Mouse (Mus musculus) midbrain, postnatal 0 days (tissue): ENCODE data around the gene Sptssb. TPM values are rescaled to one million over a fixed set of nuclear protein-coding genes. Genes with fewer than 3 reads are reported as not detected.

Source experiments
- ATAC-seq: fragments of 200-750 bp; cut with Nextera tagmentation; 2 replicates; pipeline ENCODE4 v1.8.0; 2017; ENCODE audit warnings: moderate number of reproducible peaks, mild to moderate bottlenecking, moderate TSS enrichment, moderate library complexity; ENCODE audit not compliant: low FRiP score
- DNase-seq: peaks from one replicate; pipeline ENCODE4 v3.0.0-alpha.2; 2015; ENCODE audit warnings: low spot score
- H3K27ac ChIP-seq: fragments of 300-500 bp; sonication (generic); 2 replicates; pipeline ENCODE4 v1.5.1; 2014; ENCODE audit warnings: low read depth, mild to moderate bottlenecking, low read length, mixed read lengths
- H3K27me3 ChIP-seq: fragments of 300-500 bp; sonication (generic); 2 replicates; pipeline ENCODE4 v1.6.1; 2014; ENCODE audit warnings: low read length, control low read depth, mixed read lengths; ENCODE audit not compliant: insufficient read depth
- H3K36me3 ChIP-seq: fragments of 300-500 bp; sonication (generic); 2 replicates; pipeline ENCODE4 v1.6.1; 2014; ENCODE audit warnings: low read length, control low read depth, mixed read lengths; ENCODE audit not compliant: insufficient read depth
- H3K4me1 ChIP-seq: fragments of 300-500 bp; sonication (generic); 2 replicates; pipeline ENCODE4 v1.6.1; 2014; ENCODE audit warnings: mild to moderate bottlenecking, control low read depth, antibody characterized with exemption, low read length, mixed read lengths; ENCODE audit not compliant: insufficient read depth
- H3K4me2 ChIP-seq: fragments of 300-500 bp; sonication (generic); 2 replicates; pipeline ENCODE4 v1.6.1; 2014; ENCODE audit warnings: low read depth, mild to moderate bottlenecking, low read length, mixed read lengths; ENCODE audit not compliant: poor library complexity, severe bottlenecking
- H3K4me3 ChIP-seq: fragments of 300-500 bp; sonication (generic); 2 replicates; pipeline ENCODE4 v1.5.1; 2014; ENCODE audit warnings: low read depth, mild to moderate bottlenecking, low read length, moderate library complexity
- H3K9ac ChIP-seq: fragments of 300-500 bp; sonication (generic); replicated peaks from 2 replicates; pipeline ENCODE4 v1.6.1; 2014; ENCODE audit warnings: mild to moderate bottlenecking, low read length, moderate library complexity, mixed read lengths; ENCODE audit not compliant: poor library complexity, severe bottlenecking
- H3K9me3 ChIP-seq: fragments of 300-500 bp; sonication (generic); 2 replicates; pipeline ENCODE4 v1.6.1; 2016; ENCODE audit warnings: low read length, control low read depth
- CTCF ChIP-seq: IDR thresholded peaks from 2 replicates; pipeline ENCODE4 v1.5.1; 2016; ENCODE audit warnings: antibody characterized with exemption, mild to moderate bottlenecking
- WGBS: fragments of 180-500 bp; shearing (Covaris S2); extraction: QIAGEN DNeasy Blood & Tissue Kit; methylation state at CpG from one replicate; pipeline ENCODE4 v1.1.7; 2014; 5-methylcytosine and 5-hydroxymethylcytosine counted together
- polyA plus RNA-seq: library from polyadenylated mRNA; unstranded; fragments of >200 nt; fragmentation: Nextera tagmentation; extraction: Ambion mirVana; gene quantifications from 2 replicates; pipeline ENCODE4 v1.2.1, GENCODE M21; 2015
- total RNA-seq: library from RNA; depleted of rRNA; stranded (reverse); fragments of >200 nt; gene quantifications from 2 replicates; pipeline ENCODE4 v1.2.3, GENCODE M21; 2014

Sptssb gene
- total and polyA plus RNA-seq, 2 experiments from 2014 or later: 1.3 to 3.2 TPM

DNA sequence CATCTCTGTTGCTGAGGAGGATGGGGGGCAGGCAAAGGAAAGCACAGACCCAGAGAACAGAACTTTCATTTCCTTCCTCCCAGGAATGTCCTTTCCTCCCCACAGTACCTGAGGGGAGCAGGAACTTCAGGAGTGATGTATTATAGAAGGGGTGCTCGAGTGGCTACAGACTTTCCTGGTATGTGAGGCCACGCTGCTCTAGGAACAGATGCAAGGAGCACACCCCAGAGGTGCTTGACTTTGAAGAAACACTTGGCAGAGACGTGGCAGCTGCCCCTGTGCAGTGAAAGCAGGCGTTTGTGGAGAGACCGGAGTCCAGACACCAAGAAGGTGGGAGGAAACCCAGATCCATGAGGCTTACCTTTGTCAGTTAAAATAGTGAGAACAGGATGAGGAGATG lies 40.6 kb upstream of the Sptssb start:
- Histone ChIP-seq H3K9me3 (no peaks in the 10 kb centered on the region), H3K9ac (no peak overlapping the region), H3K36me3 (no peaks in the 10 kb centered on the region), H3K27ac (no peak overlapping the region), H3K4me3 (no peak overlapping the region), H3K4me2 (no peak overlapping the region), H3K27me3 (no peaks in the 10 kb centered on the region), H3K4me1 (no peaks in the 10 kb centered on the region)
- ATAC-seq (no peak), DNase-seq (no peak)
- TF ChIP-seq CTCF: no peak
- WGBS: 78% methylated on average over 5 of the region's 5 CpGs

DNA sequence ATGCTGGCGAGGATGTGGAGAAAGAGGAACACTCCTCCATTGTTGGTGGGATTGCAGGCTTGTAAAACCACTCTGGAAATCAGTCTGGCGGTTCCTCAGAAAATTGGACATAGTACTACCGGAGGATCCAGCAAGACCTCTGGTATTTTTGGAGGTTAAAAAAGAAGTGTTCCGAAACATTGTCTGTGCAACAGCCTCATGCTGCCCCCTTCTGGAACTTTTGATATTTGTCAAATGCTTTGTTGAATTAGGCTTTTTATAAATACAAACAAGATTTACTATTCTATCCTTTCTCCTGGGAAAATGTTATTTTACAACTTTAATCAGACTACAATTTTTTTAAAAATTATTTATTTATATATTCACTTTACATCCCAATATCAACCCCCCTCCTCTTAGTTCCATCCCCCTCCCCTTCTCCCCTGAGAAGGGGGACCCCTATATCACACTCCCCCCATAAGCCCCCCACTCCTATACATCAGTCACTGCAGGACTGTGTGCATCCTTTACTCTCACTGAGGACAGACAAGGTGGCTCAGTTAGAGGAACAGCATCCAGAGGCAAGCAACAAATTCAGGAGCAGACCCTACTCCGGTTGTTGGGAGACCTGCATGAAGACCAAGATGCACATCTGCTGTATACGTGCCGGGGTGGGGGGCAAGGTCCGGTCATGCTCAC lies 38.3 kb upstream of the Sptssb start:
- H3K4me3 ChIP-seq: no peak overlapping the region
- no peak overlapping the region for H3K27ac ChIP-seq
- TF ChIP-seq CTCF: peak; percentile 66
- no peak overlapping the region for H3K4me2 ChIP-seq
- no peaks in the 10 kb centered on the region for H3K4me1 ChIP-seq
- H3K9me3 ChIP-seq: no peaks in the 10 kb centered on the region
- 77% methylated on average over 7 of the region's 8 CpGs for WGBS
- ATAC-seq: no peak; the same call in 1 of the 2 replicates
- H3K36me3 ChIP-seq: no peaks in the 10 kb centered on the region
- H3K27me3 ChIP-seq: no peaks in the 10 kb centered on the region
- peak; percentile 64 for DNase-seq
- no peak overlapping the region for H3K9ac ChIP-seq

DNA sequence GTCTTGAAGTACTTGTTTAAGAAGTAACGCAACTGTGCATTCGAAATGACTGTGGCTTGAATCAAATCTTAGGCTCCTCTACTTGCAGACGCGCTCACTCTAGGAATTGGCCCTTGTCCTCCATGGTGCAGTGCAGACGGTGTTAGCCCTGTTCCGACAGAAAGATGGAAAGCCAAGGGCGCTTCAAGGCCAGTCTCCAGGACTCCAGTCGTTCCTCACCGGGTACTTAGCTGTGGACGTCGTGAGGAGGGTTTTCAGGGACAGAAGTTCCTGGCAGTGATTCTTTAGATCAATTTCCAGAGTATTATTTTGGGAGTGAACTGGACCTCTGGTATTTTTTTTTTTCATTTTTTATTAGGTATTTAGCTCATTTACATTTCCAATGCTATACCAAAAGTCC lies 35.8 kb upstream of the Sptssb start:
- WGBS: 92% methylated on average over 11 of the region's 11 CpGs
- no peak for ATAC-seq

GRCm38 (mm10) chr3:69892187-69893094 lies 32.7 kb upstream of the Sptssb start:
- Histone ChIP-seq H3K4me2 (no peak overlapping the region), H3K9me3 (no peaks in the 10 kb centered on the region), H3K9ac (no peak overlapping the region), H3K4me1 (no peaks in the 10 kb centered on the region), H3K27me3 (no peaks in the 10 kb centered on the region), H3K27ac (no peak overlapping the region), H3K36me3 (no peaks in the 10 kb centered on the region), H3K4me3 (no peak overlapping the region)
- 89% methylated on average over 9 of the region's 9 CpGs for WGBS
- ATAC-seq (no peak), DNase-seq (no peak)
- TF ChIP-seq CTCF: no peak

More for the DNA sequence above, 35.8 kb upstream of the Sptssb start:
- H3K36me3 ChIP-seq: no peaks in the 10 kb centered on the region
- TF ChIP-seq CTCF: no peak
- H3K4me3 ChIP-seq: no peak overlapping the region
- no peaks in the 10 kb centered on the region for H3K4me1 ChIP-seq
- DNase-seq: no peak
- H3K27me3 ChIP-seq: no peaks in the 10 kb centered on the region
- no peak overlapping the region for H3K27ac ChIP-seq
- no peaks in the 10 kb centered on the region for H3K9me3 ChIP-seq
- H3K4me2 ChIP-seq: no peak overlapping the region
- H3K9ac ChIP-seq: no peak overlapping the region

GRCm38 (mm10) chr3:69885866-69886265 lies 26.1 kb upstream of the Sptssb start:
- Histone ChIP-seq H3K9ac (no peak overlapping the region), H3K36me3 (no peaks in the 10 kb centered on the region), H3K4me2 (no peak overlapping the region), H3K27me3 (no peaks in the 10 kb centered on the region), H3K4me1 (no peaks in the 10 kb centered on the region), H3K4me3 (no peak overlapping the region), H3K9me3 (no peaks in the 10 kb centered on the region), H3K27ac (no peak overlapping the region)
- WGBS: 76% methylated on average over 2 of the region's 2 CpGs
- TF ChIP-seq CTCF: no peak
- DNase-seq (no peak), ATAC-seq (no peak)

DNA sequence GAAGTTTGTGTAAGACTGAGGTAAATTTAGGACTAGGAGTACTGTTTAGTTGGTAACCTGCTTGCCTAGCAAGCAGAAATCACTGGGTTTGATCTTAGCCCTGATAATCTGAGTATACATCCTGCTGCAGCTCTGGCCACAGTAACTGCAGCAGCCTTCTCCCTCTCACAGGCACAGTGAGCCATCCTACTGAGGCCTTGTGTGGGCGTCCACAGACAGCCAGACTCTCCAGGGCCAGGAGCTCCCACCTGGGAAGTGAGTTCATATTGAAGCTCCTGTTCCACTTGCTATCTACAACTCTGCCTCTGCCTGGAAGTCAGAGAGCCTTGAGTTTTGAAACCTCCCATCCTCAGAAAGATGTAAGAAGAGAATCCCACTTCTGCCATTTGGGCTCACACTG lies 24.0 kb upstream of the Sptssb start:
- TF ChIP-seq CTCF: no peak
- Histone ChIP-seq H3K36me3 (no peaks in the 10 kb centered on the region), H3K9me3 (no peaks in the 10 kb centered on the region), H3K9ac (no peak overlapping the region), H3K27me3 (no peaks in the 10 kb centered on the region), H3K4me3 (no peak overlapping the region), H3K4me2 (no peak overlapping the region), H3K4me1 (no peaks in the 10 kb centered on the region), H3K27ac (no peak overlapping the region)
- 47% methylated on average over 1 of the region's 1 CpGs for WGBS
- no peak for DNase-seq
- ATAC-seq: no peak
